Comparison of ENCODE assay signal across 9 mouse cellular contexts in the genomic region with DNA sequence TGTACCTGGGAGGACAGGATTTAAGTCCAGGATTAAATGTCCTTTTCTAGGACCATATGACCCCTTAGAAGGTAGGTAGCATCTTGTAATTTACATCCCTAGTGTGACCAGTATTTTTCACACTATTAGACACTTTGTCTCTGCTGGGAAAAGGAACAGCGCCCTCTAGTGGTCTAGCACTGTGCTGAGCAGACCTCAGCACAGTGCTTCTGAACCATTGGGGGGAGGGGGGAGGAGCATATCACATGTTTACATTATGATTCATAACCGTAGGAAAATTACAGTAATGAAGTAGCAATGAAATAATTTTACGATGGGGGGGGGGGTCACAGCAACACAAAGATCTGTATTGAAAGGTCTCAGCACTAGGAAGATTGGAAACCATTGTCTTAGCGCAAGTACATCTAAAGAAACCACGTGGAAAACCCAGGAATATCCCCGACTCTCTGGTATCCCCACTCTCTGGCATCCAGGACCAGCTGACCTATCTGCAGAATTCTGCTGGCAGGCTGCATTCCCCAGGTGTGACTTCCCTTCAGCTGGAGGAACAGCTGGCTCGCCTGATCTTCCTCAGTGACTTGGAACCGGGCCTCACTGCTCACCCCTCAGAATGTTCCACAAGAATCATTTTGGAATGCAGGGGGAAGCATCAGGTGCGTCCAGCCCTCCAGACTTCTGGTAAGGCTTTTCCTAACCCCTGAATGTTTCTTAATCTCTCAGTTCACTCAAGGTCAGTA. TPM values are rescaled to one million over a fixed set of nuclear protein-coding genes. Genes with fewer than 3 reads are reported as not detected.
DNase-seq lines count a peak whose midpoint lies in the region; ATAC-seq and TF ChIP-seq lines count a peak whose summit lies in the region.
"Had no signal": no experiment of that assay in that cellular context is flagged by ENCODE, and none has a peak within 500 bp of the region (broad histone marks: within the 10 kb centered on the region; RNA-seq: fewer than 3 reads in every experiment).

No protein-coding gene starts in this region.

- H3K4me3 ChIP-seq in ES-E14 (ENCODE audit: insufficient read depth in 1 of 2, low read depth in 1 of 2, low read length in 2 of 2, poor library complexity in 1 of 2, severe bottlenecking in 1 of 2) = no peak overlapping the region
- no peak overlapping the region for H3K4me3 ChIP-seq in kidney, postnatal 0 days (replicated peaks; ENCODE audit: low read depth, low read length)
- H3K4me3 ChIP-seq: heart, embryonic 13.5 days had no signal

- WGBS in kidney, postnatal 0 days = 37% methylated on average over 9 of the region's 9 CpGs

- in situ Hi-C loops in ES-E14 (cut with MboI; ENCODE audit: low sequenced_read_pairs in 2 of 2, unreplicated experiment in 2 of 2) = no loop called here

- H3K4me1 ChIP-seq in ES-E14 (ENCODE audit: control insufficient read depth in 2 of 2, insufficient read depth in 2 of 2, low read length in 2 of 2, poor library complexity in 1 of 2) = peaks cover 0 to 8% of the 10 kb centered on the region in 2 experiments; a peak in 1 of 4 replicates
- H3K4me1 ChIP-seq in kidney, postnatal 0 days (replicated peaks; ENCODE audit: insufficient read depth, low read length) = no peaks in the 10 kb centered on the region; the same call in 1 of the 2 replicates

- no peaks in the 10 kb centered on the region for H3K36me3 ChIP-seq in ES-E14 (ENCODE audit: control insufficient read depth, insufficient read depth, low read length, poor library complexity, severe bottlenecking)
- no peaks in the 10 kb centered on the region for H3K36me3 ChIP-seq in kidney, postnatal 0 days (ENCODE audit: insufficient read depth, low read length)
- H3K36me3 ChIP-seq: heart, embryonic 13.5 days had no signal

- no peaks in the 10 kb centered on the region for H3K9me3 ChIP-seq in ES-E14 (ENCODE audit: control insufficient read depth, insufficient read depth, low read depth, low read length)
- no peaks in the 10 kb centered on the region for H3K9me3 ChIP-seq in kidney, postnatal 0 days (replicated peaks; ENCODE audit: low read length)
- H3K9me3 ChIP-seq: heart, embryonic 13.5 days had no signal

- peak; percentile 82 for TF ChIP-seq CTCF in kidney, postnatal 0 days (IDR thresholded peaks at IDR 0.05; ENCODE audit: low read depth)

- peak; percentile 67 for ATAC-seq in kidney, postnatal 0 days (replicated peaks; ENCODE audit: low FRiP score, low read depth)
- ATAC-seq in megakaryocyte, adult 5-6 weeks (ENCODE audit: poor library complexity, severe bottlenecking) = no peak

- DNase-seq in 3T3-L1 (ENCODE audit: low read depth, low spot score) (peak; percentile 77), ES-E14 (ENCODE audit: low read depth, low spot score) (peak; percentile 38)
- peak; percentile 57 to 58 for DNase-seq in cerebellum, adult 18-20 months
- peak; percentile 67 for DNase-seq in gastrocnemius, postnatal 10 days
- peak; percentile 87 for DNase-seq in kidney, postnatal 0 days (ENCODE audit: low spot score)
- peak; percentile 74 for DNase-seq in lung, postnatal 10 days
- DNase-seq in right cerebral cortex, postnatal 14 days = peak; percentile 53

- no peak overlapping the region for H3K9ac ChIP-seq in ES-E14 (ENCODE audit: insufficient read depth, low read depth, low read length, poor library complexity, severe bottlenecking)
- H3K9ac ChIP-seq in kidney, postnatal 0 days (ENCODE audit: low read depth, low read length) = no peak overlapping the region
- H3K9ac ChIP-seq: heart, embryonic 13.5 days had no signal

- no peaks in the 10 kb centered on the region for H3K27me3 ChIP-seq in kidney, postnatal 0 days (ENCODE audit: insufficient read depth, low read length)

- no peak overlapping the region for H3K4me2 ChIP-seq in kidney, postnatal 0 days (ENCODE audit: low read length)
- H3K4me2 ChIP-seq: heart, embryonic 13.5 days had no signal

- H3K27ac ChIP-seq in ES-E14 (ENCODE audit: insufficient read depth, low read depth, low read length, poor library complexity, severe bottlenecking) = no peak overlapping the region
- H3K27ac ChIP-seq in kidney, postnatal 0 days = no peak overlapping the region
- H3K27ac ChIP-seq: heart, embryonic 13.5 days had no signal

TF ChIP-seq in ES-E14, 5 proteins besides CTCF, POLR2A, EP300 and RAD21:
- TF ChIP-seq ZC3H11A (IDR thresholded peaks at IDR 0.05; ENCODE audit: borderline replicate concordance, low read depth, low read length) (no peak), HCFC1 (IDR thresholded peaks at IDR 0.05; ENCODE audit: borderline replicate concordance, insufficient read depth, low read length) (no peak), CHD2 (IDR thresholded peaks at IDR 0.05; ENCODE audit: low read depth, low read length) (no peak), MAFK (IDR thresholded peaks at IDR 0.05; ENCODE audit: insufficient read depth, low read depth, low read length) (no peak), ZNF384 (IDR thresholded peaks at IDR 0.05; ENCODE audit: low read depth, low read length) (no peak)

RNA-seq across cellular contexts. Expression of a gene that starts 2.5 kb away (rescaled TPM):
- 0.45 and 0.85 TPM in 2 replicates for total RNA-seq in ES-E14 (2012; rRNA removed)
- total RNA-seq in gastrocnemius, postnatal 10 days (2021) = under 1 TPM; 0.16 TPM
- polyA plus RNA-seq in kidney, postnatal 0 days (2015; fragmentation: Nextera tagmentation; extraction: Ambion mirVana) = 0.09 and 0.19 TPM in 2 replicates
- total RNA-seq in megakaryocyte, adult 5-6 weeks (2015) = not detected in 2 replicates
- not detected in 2 replicates for total RNA-seq in megakaryocyte, adult 5-6 weeks (2017)

RNA-seq across cellular contexts. Expression of a gene that starts 46.7 kb away (rescaled TPM):
- 0.58 and 1.6 TPM in 2 replicates for total RNA-seq in ES-E14 (2012; rRNA removed)
- under 1 TPM; 0.50 to 0.52 TPM for total RNA-seq in gastrocnemius, postnatal 10 days (2021)
- 0.62 and 0.79 TPM in 2 replicates for polyA plus RNA-seq in kidney, postnatal 0 days (2015; fragmentation: Nextera tagmentation; extraction: Ambion mirVana)
- not detected in 2 replicates for total RNA-seq in megakaryocyte, adult 5-6 weeks (2015)
- not detected in 2 replicates for total RNA-seq in megakaryocyte, adult 5-6 weeks (2017)

RNA-seq across cellular contexts. Expression of a gene that starts 52.2 kb away (rescaled TPM):
- total RNA-seq in ES-E14 (2012; rRNA removed) = not detected in 2 replicates
- not detected for total RNA-seq in gastrocnemius, postnatal 10 days (2021)
- polyA plus RNA-seq in kidney, postnatal 0 days (2015; fragmentation: Nextera tagmentation; extraction: Ambion mirVana) = not detected in 2 replicates
- not detected in 2 replicates for total RNA-seq in megakaryocyte, adult 5-6 weeks (2015)
- not detected in 2 replicates for total RNA-seq in megakaryocyte, adult 5-6 weeks (2017)
- polyA plus RNA-seq: heart, embryonic 13.5 days had no signal
